Mouse (Mus musculus) CD8-positive naive resting alpha-beta T cell, adult 57 days (primary cell): Measurements from ENCODE around the gene Sox4. TPM values are rescaled to one million over a fixed set of nuclear protein-coding genes. Genes with fewer than 3 reads are reported as not detected.

ENCODE experiments used
- total RNA-seq: library from RNA; stranded (reverse); gene quantifications from one replicate; pipeline ENCODE4 v1.2.4, GENCODE M21; 2023

Sox4 gene
- total RNA-seq: 7.5 TPM

DNA sequence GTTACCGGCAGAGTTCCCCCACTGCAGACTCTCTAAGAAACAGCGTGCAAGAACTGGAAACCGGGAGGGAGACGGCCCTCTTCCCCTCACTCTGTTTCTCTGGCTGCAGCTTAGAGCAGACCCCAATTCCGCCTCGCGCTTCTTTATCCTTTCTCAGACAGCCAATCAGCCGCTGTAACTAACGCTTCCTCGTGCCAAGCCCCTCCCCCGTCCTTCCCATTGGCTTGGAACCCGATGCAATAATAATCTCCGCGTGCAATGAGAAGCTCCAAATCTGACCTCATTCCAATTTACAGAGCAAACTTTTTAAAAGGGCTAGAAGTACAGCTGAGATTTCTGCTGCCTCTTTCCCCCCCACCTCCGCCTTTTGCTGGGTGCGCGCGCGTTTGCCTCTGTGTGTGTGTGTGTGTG lies at the start of gene Sox4:
Gene Sox4, minus strand, starts transcription at position 133 of the 411 bp plus-strand sequence.

